Mouse (Mus musculus) CH12.LX (cell line): ENCODE results near the gene Rfpl4. TPM values are rescaled to one million over a fixed set of nuclear protein-coding genes. Genes with fewer than 3 reads are reported as not detected.
A peak's percentile ranks its signal among the peaks of the same experiment; 100 is the strongest.
"Not testable (repeated sequence)": the region's sequence is repeated elsewhere in the genome, so short reads cannot be mapped to it uniquely, and the experiment has no call there.

Experiments used
- DNase-seq: peaks from one replicate; pipeline ENCODE4 v3.0.0-alpha.2; 2013; ENCODE audit errors: extremely low read depth
- H3K27ac ChIP-seq: 2 replicates; pipeline ENCODE4 v1.5.1; 2012; ENCODE audit warnings: low read depth, mild to moderate bottlenecking, control low read depth, moderate library complexity; ENCODE audit not compliant: insufficient read depth
- H3K27me3 ChIP-seq: replicated peaks from 2 replicates; pipeline ENCODE3; 2012; ENCODE audit warnings: inconsistent platforms
- H3K36me3 ChIP-seq, 2 experiments: replicated peaks in 1 of 2; 2 replicates each; pipeline versions ENCODE3 to v1.6.1; 2012; ENCODE audit warnings: inconsistent platforms in 1 of 2, low read length in 1 of 2, mild to moderate bottlenecking in 1 of 2, mixed read lengths in 1 of 2, moderate library complexity in 1 of 2; ENCODE audit not compliant: control insufficient read depth in 1 of 2, insufficient read depth in 1 of 2
- H3K4me1 ChIP-seq, 2 experiments: 2 replicates each; pipeline ENCODE4 v1.6.1; 2012; ENCODE audit warnings: inconsistent platforms in 1 of 2, moderate library complexity in 1 of 2; ENCODE audit not compliant: insufficient read depth in 2 of 2, control insufficient read depth in 1 of 2
- H3K4me2 ChIP-seq: 2 replicates; pipeline ENCODE4 v1.6.1; 2012; ENCODE audit warnings: low read depth, mild to moderate bottlenecking, control low read depth; ENCODE audit not compliant: poor library complexity, insufficient read depth, severe bottlenecking
- H3K4me3 ChIP-seq, 3 experiments: fragments of 150-350 bp in 1 of 3; sonication (generic) in 1 of 3; replicated peaks in 1 of 3; 2 replicates each; pipeline versions ENCODE3 to v1.5.1; 2011 to 2012; ENCODE audit warnings: low read depth in 2 of 3, low read length in 2 of 3, mild to moderate bottlenecking in 2 of 3, moderate library complexity in 2 of 3, control low read depth in 1 of 3, improper control_type of control experiment in 1 of 3, inconsistent platforms in 1 of 3, mixed read lengths in 1 of 3; ENCODE audit not compliant: poor library complexity in 1 of 3
- H3K79me2 ChIP-seq: replicated peaks from 2 replicates; pipeline ENCODE4 v1.6.1; 2012; ENCODE audit warnings: mild to moderate bottlenecking, moderate library complexity; ENCODE audit not compliant: control insufficient read depth, poor library complexity, insufficient read depth, severe bottlenecking; ENCODE audit errors: extremely low read depth
- H3K9ac ChIP-seq: 2 replicates; pipeline ENCODE4 v1.6.1; 2012; ENCODE audit warnings: low read depth, mild to moderate bottlenecking, control low read depth, moderate library complexity; ENCODE audit not compliant: insufficient read depth
- H3K9me3 ChIP-seq: replicated peaks from 2 replicates; pipeline ENCODE3; 2012; ENCODE audit warnings: low read length, inconsistent platforms, mixed read lengths
- CHD1 ChIP-seq: IDR thresholded peaks from 2 replicates; pipeline ENCODE4 v1.6.1; 2012; ENCODE audit warnings: low read depth, low read length, improper control_type of control experiment, inconsistent platforms
- CHD2 ChIP-seq: IDR thresholded peaks from 2 replicates; pipeline ENCODE4 v1.6.1; 2011; ENCODE audit warnings: low read length, improper control_type of control experiment
- CTCF ChIP-seq, 2 experiments: IDR thresholded peaks in 1 of 2; conservative IDR thresholded peaks in 1 of 2; 2 replicates each; pipeline ENCODE4 v1.5.1; 2011 to 2012; ENCODE audit warnings: low read depth in 2 of 2, low read length in 2 of 2, improper control_type of control experiment in 1 of 2, inconsistent platforms in 1 of 2, mild to moderate bottlenecking in 1 of 2, moderate library complexity in 1 of 2
- ETS1 ChIP-seq: conservative IDR thresholded peaks from 2 replicates; pipeline ENCODE4 v1.6.1; 2012; ENCODE audit warnings: low read depth, mild to moderate bottlenecking, inconsistent platforms, low read length, improper control_type of control experiment, moderate library complexity
- GABPA ChIP-seq: IDR thresholded peaks from 2 replicates; pipeline ENCODE4 v1.6.1; 2012; ENCODE audit warnings: low read depth, low read length, improper control_type of control experiment, inconsistent platforms; ENCODE audit not compliant: insufficient replicate concordance
- JUND ChIP-seq: conservative IDR thresholded peaks from 2 replicates; pipeline ENCODE4 v1.6.1; 2011; ENCODE audit warnings: low read depth, low read length, improper control_type of control experiment
- KAT2A ChIP-seq: IDR thresholded peaks from 2 replicates; pipeline ENCODE4 v1.6.1; 2012; ENCODE audit warnings: low read length, improper control_type of control experiment, inconsistent platforms; ENCODE audit not compliant: insufficient replicate concordance
- MAX ChIP-seq: IDR thresholded peaks from 2 replicates; pipeline ENCODE4 v1.6.1; 2011; ENCODE audit warnings: low read length, improper control_type of control experiment
- MYC ChIP-seq: IDR thresholded peaks from 2 replicates; pipeline ENCODE4 v1.6.1; 2011; ENCODE audit warnings: low read depth, mild to moderate bottlenecking, improper control_type of control experiment, low read length
- PAX5 ChIP-seq: IDR thresholded peaks from 2 replicates; pipeline ENCODE4 v1.6.1; 2012; ENCODE audit warnings: low read length, inconsistent platforms, mixed read lengths
- POLR2A ChIP-seq: IDR thresholded peaks from 2 replicates; pipeline ENCODE4 v1.6.1; 2011; ENCODE audit warnings: low read depth, mild to moderate bottlenecking, improper control_type of control experiment, low read length
- POLR2AphosphoS2 ChIP-seq: IDR thresholded peaks from 2 replicates; pipeline ENCODE4 v1.6.1; 2011; ENCODE audit warnings: low read depth, low read length, improper control_type of control experiment
- RCOR1 ChIP-seq: conservative IDR thresholded peaks from 2 replicates; pipeline ENCODE4 v1.6.1; 2012; ENCODE audit warnings: low read depth, mild to moderate bottlenecking, inconsistent platforms, low read length, improper control_type of control experiment
- SMC3 ChIP-seq: IDR thresholded peaks from 2 replicates; pipeline ENCODE4 v1.6.1; 2011; ENCODE audit warnings: low read depth, low read length, improper control_type of control experiment
- USF2 ChIP-seq: conservative IDR thresholded peaks from 2 replicates; pipeline ENCODE4 v1.6.1; 2011; ENCODE audit warnings: low read depth, low read length, improper control_type of control experiment
- ZMIZ1 ChIP-seq: IDR thresholded peaks from 2 replicates; pipeline ENCODE4 v1.6.1; 2012; ENCODE audit warnings: low read depth, mild to moderate bottlenecking, inconsistent platforms, low read length, improper control_type of control experiment
- dilution Hi-C: fragments of 300-500 bp; cut with MboI; formaldehyde crosslinking; loops from 2 replicates; pipeline ENCODE4 v1.14.3; 2020; ENCODE audit warnings: low sequenced_read_pairs; ENCODE audit not compliant: extremely low pct_unique_long_range_greater_than_20kb, extremely low pct_ligation_motif_present
- in situ Hi-C: fragments of 300-500 bp; cut with MboI; formaldehyde crosslinking; loops from 3 replicates; pipeline ENCODE4 v1.14.3; 2019; ENCODE audit warnings: low sequenced_read_pairs, low pct_ligation_motif_present, low pct_unique_long_range_greater_than_20kb, mixed read lengths
- polyA plus RNA-seq: library from polyadenylated mRNA; unstranded; fragments of >175 nt; gene quantifications from 2 replicates; pipeline ENCODE4 v1.2.1, GENCODE M21; 2012; ENCODE audit warnings: low read depth; ENCODE audit not compliant: insufficient read length
- total RNA-seq, 2 experiments: library from RNA; depleted of rRNA; stranded (reverse); fragments of 300-350 nt in 1 of 2; fragments of >200 nt in 1 of 2; gene quantifications; 2 replicates each; pipeline ENCODE4 v1.2.3; 2012 to 2014

The Rfpl4 gene
- total and polyA plus RNA-seq, 3 experiments: not detected

- TF ChIP-seq MAX (peak; percentile 55; the same call in 1 of the 2 replicates), CHD1 (no peak), RCOR1 (no peak), KAT2A (peak; percentile 90; the same call in 1 of the 2 replicates), CHD2 (peak; percentile 85), ETS1 (peak; percentile 78), PAX5 (no peak)
Measured at GRCm38 (mm10) chr7:5080010-5080751, 36.6 kb downstream of the Rfpl4 start, which contains the start of gene Epn1 (continued).

- in situ Hi-C loops, H3K9me3 ChIP-seq, DNase-seq, H3K27me3 ChIP-seq, dilution Hi-C loops: not testable (repeated sequence)
- H3K9ac ChIP-seq: peak overlapping the region; percentile 43; the same call in 1 of the 2 replicates
- peaks cover 5 to 35% of the 10 kb centered on the region in 2 experiments for H3K4me1 ChIP-seq
- peak overlapping the region in 2 of 3 experiments; percentile 57 to 93 for H3K4me3 ChIP-seq
- peaks cover 39 to 51% of the 10 kb centered on the region in 2 experiments for H3K36me3 ChIP-seq
- peak overlapping the region; percentile 48 for H3K4me2 ChIP-seq
- peak overlapping the region; percentile 60 for H3K27ac ChIP-seq
- H3K79me2 ChIP-seq: peaks cover 57% of the 10 kb centered on the region
Measured at GRCm38 (mm10) chr7:5079365-5080009, 37.3 kb downstream of the Rfpl4 start.

- DNase-seq: no peak
- 0 out of 2 replicates have a peak overlapping the region, but pooled peaks have one; percentile 33 for H3K27ac ChIP-seq
- no peaks in the 10 kb centered on the region for H3K9me3 ChIP-seq
- no peak overlapping the region for H3K9ac ChIP-seq
- H3K79me2 ChIP-seq: peaks cover 68% of the 10 kb centered on the region
- H3K4me1 ChIP-seq: peaks cover 5 to 29% of the 10 kb centered on the region in 2 experiments
- no peak overlapping the region for H3K4me3 ChIP-seq
- no peaks in the 10 kb centered on the region for H3K27me3 ChIP-seq
- in situ Hi-C loops (no loop called here), dilution Hi-C loops (no loop called here)
- peaks cover 65 to 71% of the 10 kb centered on the region in 2 experiments for H3K36me3 ChIP-seq
- TF ChIP-seq USF2 (no peak), POLR2A (no peak), GABPA (no peak), SMC3 (no peak), MYC (no peak), CTCF (conservative IDR thresholded peaks at IDR 0.05 in 1 of 2, IDR thresholded peaks at IDR 0.05 in 1 of 2; ENCODE audit: low read depth in 2 of 2, low read length in 2 of 2) (no peak), POLR2AphosphoS2 (no peak), CHD1 (no peak), ZMIZ1 (no peak), ETS1 (no peak), JUND (no peak)
- no peak overlapping the region for H3K4me2 ChIP-seq
Measured at GRCm38 (mm10) chr7:5076931-5077330, 39.8 kb downstream of the Rfpl4 start.
